Mouse (Mus musculus) thymus, adult 2 months (tissue): ENCODE measurements at regions not wholly inside any gene's neighbourhood (a gene's known extent, or its start where the extent isn't known, plus 50 kb on each side); places are given as distances from the start of the nearest gene placed in this dataset.

ENCODE experiments used
- DNase-seq: peaks from one replicate; pipeline ENCODE4 v3.0.0; 2021
- H3K27ac ChIP-seq: fragments of 200-500 bp; 2 replicates; pipeline ENCODE4 v1.5.1; 2012; ENCODE audit warnings: low read length, control low read depth; ENCODE audit not compliant: control insufficient read depth, insufficient read depth
- H3K27me3 ChIP-seq: fragments of 200-500 bp; 2 replicates; pipeline ENCODE4 v1.6.1; 2012; ENCODE audit warnings: mild to moderate bottlenecking, low read length, moderate library complexity, mixed read lengths; ENCODE audit not compliant: control insufficient read depth, insufficient read depth
- H3K36me3 ChIP-seq: fragments of 200-500 bp; 2 replicates; pipeline ENCODE4 v1.6.1; 2012; ENCODE audit warnings: mild to moderate bottlenecking, low read length, moderate library complexity; ENCODE audit not compliant: control insufficient read depth, insufficient read depth
- H3K4me1 ChIP-seq: fragments of 200-500 bp; replicated peaks from 2 replicates; pipeline ENCODE4 v1.6.1; 2012; ENCODE audit warnings: low read length; ENCODE audit not compliant: control insufficient read depth, insufficient read depth
- H3K4me3 ChIP-seq: fragments of 200-500 bp; 2 replicates; pipeline ENCODE4 v1.5.1; 2012; ENCODE audit warnings: mild to moderate bottlenecking, low read length, control low read depth, moderate library complexity; ENCODE audit not compliant: control insufficient read depth, insufficient read depth
- CTCF ChIP-seq: fragments of 200-500 bp; IDR thresholded peaks from 2 replicates; pipeline ENCODE4 v1.5.1; 2012; ENCODE audit warnings: mild to moderate bottlenecking, control low read depth, low read length, moderate library complexity, borderline replicate concordance; ENCODE audit not compliant: control insufficient read depth, poor library complexity, insufficient read depth; ENCODE audit errors: extremely low read depth
- POLR2A ChIP-seq: fragments of 200-500 bp; IDR thresholded peaks from 2 replicates; pipeline ENCODE4 v1.6.1; 2012; ENCODE audit warnings: mild to moderate bottlenecking, low read length, control low read depth, moderate library complexity; ENCODE audit not compliant: control insufficient read depth, poor library complexity, insufficient read depth; ENCODE audit errors: extremely low read depth
- WGBS: fragments of 180-500 bp; shearing (Covaris S2); methylation state at CpG from one replicate; pipeline ENCODE4 v1.1.7; 2018; 5-methylcytosine and 5-hydroxymethylcytosine counted together

DNA sequence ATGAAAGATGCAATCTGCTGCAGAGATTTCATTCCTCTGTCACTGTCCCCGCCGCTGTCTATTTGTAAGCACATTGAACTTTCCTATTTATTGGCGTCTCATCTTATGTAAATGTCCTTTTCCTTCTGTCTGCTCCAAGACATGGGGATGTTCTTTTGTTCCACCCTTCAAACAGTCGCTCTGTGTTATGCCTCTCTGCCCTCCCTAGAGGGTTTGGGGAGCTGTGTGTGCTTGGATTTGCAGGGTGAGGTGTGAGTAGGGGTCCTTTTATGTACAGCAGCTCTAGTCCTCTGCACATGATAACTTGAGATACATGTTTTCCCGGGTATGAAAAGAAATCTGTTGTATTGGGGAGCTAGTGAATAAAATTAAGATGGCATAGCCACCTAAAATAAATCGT is 75.2 kb upstream of the Zbtb18 start:
- DNase-seq: no peak
- Histone ChIP-seq H3K36me3 (no peaks in the 10 kb centered on the region), H3K4me3 (no peak overlapping the region), H3K27me3 (no peaks in the 10 kb centered on the region; the same call in 1 of the 2 replicates), H3K4me1 (no peaks in the 10 kb centered on the region), H3K27ac (no peak overlapping the region)
- TF ChIP-seq CTCF (no peak), POLR2A (no peak)
- WGBS: 88% methylated on average over 6 of the region's 6 CpGs

DNA sequence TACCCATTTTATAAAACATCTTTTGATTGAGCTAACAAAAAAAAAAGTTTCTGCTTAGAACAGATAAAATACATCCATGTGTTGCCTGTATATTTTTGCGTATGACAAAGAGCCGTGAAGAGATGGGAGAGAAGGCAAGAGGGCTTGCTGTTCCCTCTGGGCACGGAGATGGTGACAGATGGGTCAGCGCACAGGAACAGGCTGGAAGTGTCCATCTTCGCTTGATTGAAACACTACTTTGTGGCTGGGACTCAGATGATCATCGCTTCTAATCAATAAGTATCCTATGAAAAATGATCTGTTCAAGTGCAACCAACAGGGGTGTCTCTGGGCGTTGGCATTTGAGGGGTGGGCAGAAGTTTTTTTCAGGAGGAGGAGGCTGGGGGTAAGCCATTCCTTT is 75.7 kb upstream of the Zbtb18 start:
- no peak for DNase-seq
- Histone ChIP-seq H3K27me3 (no peaks in the 10 kb centered on the region; the same call in 1 of the 2 replicates), H3K27ac (no peak overlapping the region), H3K36me3 (no peaks in the 10 kb centered on the region), H3K4me3 (no peak overlapping the region), H3K4me1 (no peaks in the 10 kb centered on the region)
- 97% methylated on average over 7 of the region's 7 CpGs for WGBS
- TF ChIP-seq CTCF: no peak
- TF ChIP-seq POLR2A: no peak

DNA sequence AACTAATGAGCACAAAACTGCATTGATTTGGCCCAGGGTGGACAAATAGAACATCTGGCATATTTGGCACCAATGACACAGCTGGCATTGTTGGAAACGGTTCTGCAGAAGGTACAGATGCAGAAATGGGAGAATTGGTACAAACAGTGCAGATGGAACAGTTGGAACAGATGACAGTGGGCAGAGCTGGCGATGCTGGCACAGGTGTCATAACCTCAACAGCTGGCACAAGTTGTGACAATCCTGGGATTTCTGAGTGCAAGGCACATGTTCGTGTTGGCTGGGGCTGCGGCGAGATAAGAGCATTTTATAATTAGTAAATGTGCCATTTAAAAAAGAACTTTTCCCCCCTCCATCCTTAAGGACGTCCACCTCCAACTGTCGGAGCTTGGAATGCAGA is 77.8 kb upstream of the Zbtb18 start:
- no peak for TF ChIP-seq POLR2A
- TF ChIP-seq CTCF: no peak
- Histone ChIP-seq H3K4me3 (no peak overlapping the region), H3K4me1 (no peaks in the 10 kb centered on the region), H3K27me3 (no peaks in the 10 kb centered on the region; the same call in 1 of the 2 replicates), H3K36me3 (no peaks in the 10 kb centered on the region), H3K27ac (no peak overlapping the region)
- DNase-seq: no peak
- WGBS: 89% methylated on average over 7 of the region's 7 CpGs

DNA sequence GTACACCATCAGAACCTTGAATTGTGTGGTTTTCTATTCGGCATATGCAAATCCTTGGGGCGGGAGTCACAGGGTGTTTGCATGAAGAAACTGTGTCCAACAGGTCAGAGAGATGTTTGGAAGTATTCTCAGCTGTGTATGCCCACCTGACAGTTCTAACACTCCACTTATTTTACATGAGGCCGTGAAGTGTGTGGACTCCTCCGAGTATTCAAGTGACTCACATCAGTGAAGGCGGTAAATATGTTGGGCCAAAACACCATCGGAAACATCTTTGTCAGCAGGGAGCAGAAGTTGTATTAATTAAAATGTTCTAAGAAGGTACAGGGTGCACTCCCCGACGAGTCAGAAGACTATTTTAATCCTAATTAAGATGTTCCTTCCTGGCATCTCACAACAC is 79.8 kb upstream of the Zbtb18 start:
- 96% methylated on average over 8 of the region's 8 CpGs for WGBS
- no peaks in the 10 kb centered on the region for H3K36me3 ChIP-seq

DNA sequence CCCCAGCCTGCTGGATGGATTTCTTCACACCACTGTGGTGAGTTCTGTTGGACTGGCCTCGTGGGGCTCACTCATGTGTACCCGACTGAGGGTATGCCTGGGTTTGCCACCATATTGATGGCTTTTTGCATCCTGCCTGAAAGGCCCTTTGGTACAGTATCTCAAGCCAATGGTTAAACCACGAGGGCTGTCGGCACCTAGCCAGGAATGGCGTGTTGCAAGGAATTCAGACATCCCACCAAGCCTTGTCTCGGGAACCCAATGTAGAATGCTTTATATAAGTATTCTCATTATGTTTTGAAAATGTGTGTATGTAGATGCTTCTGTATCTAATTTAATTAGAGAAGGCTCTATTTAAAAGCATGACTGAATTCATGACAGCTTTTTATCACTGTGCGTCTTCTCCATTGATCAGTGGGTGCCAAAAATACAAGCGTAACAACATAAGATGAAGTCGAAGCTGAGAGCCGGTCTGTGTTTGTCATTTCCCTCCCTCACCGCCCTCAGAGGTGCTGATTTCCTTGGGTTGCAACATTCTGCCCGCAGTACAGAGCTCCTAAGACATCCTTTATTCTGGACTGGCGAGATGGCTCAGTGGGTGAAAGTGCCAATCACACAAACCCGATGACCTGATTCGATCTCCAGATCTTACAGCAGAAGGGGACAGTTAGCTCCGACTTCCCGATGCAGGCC is 90.5 kb upstream of the Akt3 start:
- 0 out of 2 replicates have a peak, but pooled peaks cover 2% of the 10 kb centered on the region for H3K4me1 ChIP-seq
- DNase-seq: no peak
- WGBS: 96% methylated on average over 17 of the region's 17 CpGs

More for the DNA sequence above, 79.8 kb upstream of the Zbtb18 start:
- Histone ChIP-seq H3K4me1 (no peaks in the 10 kb centered on the region), H3K4me3 (no peak overlapping the region), H3K27ac (no peak overlapping the region), H3K27me3 (no peaks in the 10 kb centered on the region; the same call in 1 of the 2 replicates)
- TF ChIP-seq POLR2A (no peak), CTCF (no peak)
- DNase-seq: no peak

DNA sequence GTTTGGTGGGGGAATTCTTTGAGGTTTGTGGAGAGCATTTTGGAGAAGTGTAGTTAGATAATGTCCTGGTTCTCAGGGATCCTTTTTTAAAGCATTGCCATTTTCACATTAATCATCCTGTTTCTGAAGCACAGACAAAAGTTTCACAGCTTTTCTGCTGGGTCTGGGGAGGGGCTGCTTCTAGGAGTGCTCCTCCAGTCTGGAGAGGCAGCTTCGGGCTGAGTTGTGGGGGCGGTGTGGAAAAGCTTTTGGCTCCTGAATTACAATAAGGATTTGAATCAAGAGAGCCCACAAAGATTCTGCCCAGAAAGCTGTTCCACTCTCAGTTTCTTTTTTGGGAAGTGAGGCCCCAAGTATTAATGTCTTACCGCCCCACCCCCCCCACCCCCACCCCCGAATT is 89.2 kb upstream of the Akt3 start:
- Histone ChIP-seq H3K36me3 (no peaks in the 10 kb centered on the region), H3K4me1 (0 out of 2 replicates have a peak, but pooled peaks cover 2% of the 10 kb centered on the region), H3K27me3 (no peaks in the 10 kb centered on the region), H3K27ac (no peak overlapping the region), H3K4me3 (no peak overlapping the region)
- TF ChIP-seq POLR2A (no peak), CTCF (no peak)
- WGBS: 51% methylated on average over 4 of the region's 4 CpGs
- DNase-seq: no peak

More for the DNA sequence above, 90.5 kb upstream of the Akt3 start:
- no peaks in the 10 kb centered on the region for H3K36me3 ChIP-seq
- no peaks in the 10 kb centered on the region for H3K27me3 ChIP-seq
- no peak overlapping the region for H3K4me3 ChIP-seq
- H3K27ac ChIP-seq: no peak overlapping the region
- TF ChIP-seq CTCF (no peak), POLR2A (no peak)
